Mouse (Mus musculus) neutrophil, adult 5-6 weeks (primary cell): ENCODE results near the gene Npdc1. TPM values are rescaled to one million over a fixed set of nuclear protein-coding genes. Genes with fewer than 3 reads are reported as not detected.

Experiments used
- ATAC-seq: fragments of 151-379, 151-347 bp; 2 replicates; pipeline ENCODE4 v1.8.0; 2017; ENCODE audit warnings: mild to moderate bottlenecking, moderate TSS enrichment; ENCODE audit not compliant: insufficient number of reproducible peaks, poor library complexity, low FRiP score, severe bottlenecking; ENCODE audit errors: extremely low read depth
- total RNA-seq: library from RNA; stranded (forward); fragments of 200-1000 nt; gene quantifications from 2 replicates; pipeline ENCODE4 v1.2.3, GENCODE M21; 2017

Npdc1 gene
- not detected in 2 replicates for total RNA-seq

- ATAC-seq = no peak
These were observed at the start of gene Npdc1 for GRCm38 (mm10) chr2:25399051-25399450. Gene Npdc1, plus strand, starts transcription at chr2:25399351.

- ATAC-seq = no peak
These were observed 49.7 kb upstream of the Npdc1 start for GRCm38 (mm10) chr2:25349499-25349898.

- no peak for ATAC-seq
These were observed 48.5 kb upstream of the Npdc1 start for GRCm38 (mm10) chr2:25350701-25351100.

GRCm38 (mm10) chr2:25354211-25354610 lies 44.9 kb upstream of the Npdc1 start:
- ATAC-seq = no peak

- ATAC-seq = no peak
These were observed 43.6 kb upstream of the Npdc1 start for GRCm38 (mm10) chr2:25355419-25356066.

GRCm38 (mm10) chr2:25356208-25357079 lies 42.7 kb upstream of the Npdc1 start, which contains the start of gene Dpp7:
Gene Dpp7, minus strand, starts transcription at chr2:25356359.
- peak; percentile 38; the same call in 1 of the 2 replicates for ATAC-seq

GRCm38 (mm10) chr2:25359848-25360247 lies 39.3 kb upstream of the Npdc1 start:
- no peak for ATAC-seq

GRCm38 (mm10) chr2:25363478-25364178 lies 35.5 kb upstream of the Npdc1 start:
- ATAC-seq = no peak

- ATAC-seq = no peak
These were observed 34.8 kb upstream of the Npdc1 start for GRCm38 (mm10) chr2:25364313-25364712.

GRCm38 (mm10) chr2:25364761-25365090 lies 34.4 kb upstream of the Npdc1 start:
- no peak for ATAC-seq

GRCm38 (mm10) chr2:25365091-25365761 lies 33.9 kb upstream of the Npdc1 start, which contains the start of gene Uap1l1:
Gene Uap1l1, minus strand, starts transcription at chr2:25365682.
- peak; percentile 76 for ATAC-seq

GRCm38 (mm10) chr2:25369996-25370395 lies 29.2 kb upstream of the Npdc1 start:
- no peak for ATAC-seq

- ATAC-seq = peak; percentile 86
These were observed 27.1 kb upstream of the Npdc1 start, which contains the start of gene Sapcd2 for GRCm38 (mm10) chr2:25371764-25372643. Gene Sapcd2, plus strand, starts transcription at chr2:25372321.

- ATAC-seq = no peak
These were observed 26.3 kb upstream of the Npdc1 start for GRCm38 (mm10) chr2:25372644-25373391.

- no peak for ATAC-seq
These were observed 25.7 kb upstream of the Npdc1 start for GRCm38 (mm10) chr2:25373431-25373830.

GRCm38 (mm10) chr2:25376589-25376988 lies 22.6 kb upstream of the Npdc1 start:
- ATAC-seq = peak; percentile 17; the same call in 1 of the 2 replicates

- ATAC-seq = no peak
These were observed 14.7 kb upstream of the Npdc1 start for GRCm38 (mm10) chr2:25384492-25384891.
